Mouse (Mus musculus): ENCODE results near the gene Rrp15.

The Rrp15 gene

DNA sequence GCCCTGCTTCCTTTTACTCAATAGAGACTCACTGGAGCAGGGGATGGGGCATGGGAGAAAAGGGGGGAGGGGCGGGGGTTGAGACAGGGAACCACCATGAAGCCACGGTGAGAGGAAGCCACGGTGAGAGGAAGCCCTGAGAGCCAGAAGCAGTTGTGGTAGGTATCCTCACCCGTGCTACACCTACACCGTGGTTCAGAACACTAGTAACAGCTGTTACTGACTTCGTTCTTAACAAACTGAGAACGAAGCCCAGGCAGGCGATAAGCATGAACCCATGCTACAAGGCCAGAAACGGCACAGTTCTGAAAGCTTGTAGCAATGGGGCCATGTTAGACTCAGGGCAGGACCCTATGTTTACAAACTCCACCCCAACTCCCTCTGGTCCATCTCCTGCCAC, 52.9 kb downstream of the Rrp15 start:
- Histone ChIP-seq H3K27me3 (ENCODE audit: insufficient read depth, low read length) (no peaks in the 10 kb centered on the region), H3K36me3 (ENCODE audit: insufficient read depth, low read length) (no peaks in the 10 kb centered on the region), H3K9me3 (ENCODE audit: low read length) (no peaks in the 10 kb centered on the region; the same call in 1 of the 2 replicates), H3K4me1 (replicated peaks; ENCODE audit: low read depth, low read length) (no peaks in the 10 kb centered on the region), H3K4me3 (replicated peaks; ENCODE audit: low read length) (no peak overlapping the region)
- no peak for TF ChIP-seq POU5F1 (IDR thresholded peaks at IDR 0.05; ENCODE audit: borderline replicate concordance, low read length)
- no peak for TF ChIP-seq CTCF (conservative IDR thresholded peaks at IDR 0.05; ENCODE audit: low read length)

DNA sequence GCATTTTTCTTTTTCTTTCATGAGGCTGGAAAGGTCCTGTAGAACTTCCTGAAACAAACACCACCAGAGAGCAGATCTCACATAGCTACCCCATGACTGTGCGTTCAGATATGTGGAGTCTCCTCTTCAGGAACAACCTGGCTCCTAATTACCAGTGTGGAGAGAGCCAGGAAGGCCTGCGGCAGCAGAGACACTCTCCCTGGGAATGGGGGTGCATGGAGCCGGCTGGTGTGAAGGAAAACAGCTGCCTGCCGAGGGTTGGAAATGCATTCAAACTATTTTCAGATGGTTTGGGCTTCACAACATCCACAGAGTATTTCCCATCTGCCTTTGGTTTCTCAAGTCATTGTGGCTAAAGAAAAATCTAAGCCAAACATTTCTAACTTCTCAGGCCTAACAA, 53.8 kb downstream of the Rrp15 start:
- H3K27me3 ChIP-seq (ENCODE audit: insufficient read depth, low read length) = no peaks in the 10 kb centered on the region
- no peak overlapping the region for H3K4me3 ChIP-seq (replicated peaks; ENCODE audit: low read length)
- no peaks in the 10 kb centered on the region for H3K4me1 ChIP-seq (replicated peaks; ENCODE audit: low read depth, low read length)
- TF ChIP-seq NANOG (IDR thresholded peaks at IDR 0.05; ENCODE audit: borderline replicate concordance, low read length) = no peak
- TF ChIP-seq POU5F1 (IDR thresholded peaks at IDR 0.05; ENCODE audit: borderline replicate concordance, low read length) = no peak
- TF ChIP-seq CTCF (conservative IDR thresholded peaks at IDR 0.05; ENCODE audit: low read length) = no peak
- H3K9me3 ChIP-seq (ENCODE audit: low read length) = no peaks in the 10 kb centered on the region; the same call in 1 of the 2 replicates
- H3K36me3 ChIP-seq (ENCODE audit: insufficient read depth, low read length) = no peaks in the 10 kb centered on the region

DNA sequence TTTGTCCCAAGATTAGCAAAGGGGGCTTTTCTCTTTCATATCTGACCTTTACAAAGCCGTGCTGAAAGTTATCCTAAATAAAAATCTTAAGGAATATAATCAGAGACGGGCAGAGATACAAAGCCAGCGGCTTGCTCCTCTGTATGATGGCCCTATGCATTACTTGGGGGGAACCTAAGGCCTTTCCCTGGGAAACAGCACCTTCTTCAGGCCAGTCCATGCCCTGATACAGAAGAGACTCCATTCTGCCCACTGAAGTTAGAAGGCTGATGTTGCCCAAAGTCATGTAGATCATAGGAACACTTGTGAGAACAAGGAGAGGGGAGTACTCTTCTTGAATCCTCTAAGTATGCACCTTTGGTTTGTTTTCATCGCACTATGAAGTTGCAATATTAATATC, 56.8 kb downstream of the Rrp15 start:
- no peak for TF ChIP-seq NANOG (IDR thresholded peaks at IDR 0.05; ENCODE audit: borderline replicate concordance, low read length)
- no peak for TF ChIP-seq POU5F1 (IDR thresholded peaks at IDR 0.05; ENCODE audit: borderline replicate concordance, low read length)
- no peak; the same call in 1 of the 2 replicates for TF ChIP-seq CTCF (conservative IDR thresholded peaks at IDR 0.05; ENCODE audit: low read length)

DNA sequence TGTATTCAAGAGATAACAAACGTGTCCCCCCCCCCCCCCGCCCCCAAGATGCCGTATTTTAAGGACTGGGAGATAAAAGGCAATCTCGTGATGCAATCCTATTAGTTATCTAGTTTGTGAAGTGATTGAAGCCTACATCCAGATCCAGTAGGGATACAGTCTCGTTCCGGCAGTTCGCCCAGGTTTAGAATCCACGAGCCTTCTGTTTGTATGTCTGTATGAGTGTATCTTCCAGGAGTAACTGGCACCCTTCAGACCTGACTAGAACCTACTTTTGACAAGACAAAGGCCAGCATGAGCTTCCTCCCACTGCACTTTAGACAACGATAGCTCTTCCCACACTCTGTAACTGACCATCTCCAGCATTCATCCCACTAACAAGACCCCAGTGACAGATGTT, 57.5 kb downstream of the Rrp15 start:
- no peaks in the 10 kb centered on the region for H3K9me3 ChIP-seq (ENCODE audit: low read length)
- no peaks in the 10 kb centered on the region for H3K4me1 ChIP-seq (replicated peaks; ENCODE audit: low read depth, low read length)
- H3K27me3 ChIP-seq (ENCODE audit: insufficient read depth, low read length) = no peaks in the 10 kb centered on the region
- no peaks in the 10 kb centered on the region for H3K36me3 ChIP-seq (ENCODE audit: insufficient read depth, low read length)
- H3K4me3 ChIP-seq (replicated peaks; ENCODE audit: low read length) = no peak overlapping the region
- TF ChIP-seq CTCF (conservative IDR thresholded peaks at IDR 0.05; ENCODE audit: low read length) = no peak
- TF ChIP-seq NANOG (IDR thresholded peaks at IDR 0.05; ENCODE audit: borderline replicate concordance, low read length) = no peak
- TF ChIP-seq POU5F1 (IDR thresholded peaks at IDR 0.05; ENCODE audit: borderline replicate concordance, low read length) = no peak

More for the DNA sequence above, 56.8 kb downstream of the Rrp15 start:
- H3K4me3 ChIP-seq (replicated peaks; ENCODE audit: low read length) = no peak overlapping the region
- no peaks in the 10 kb centered on the region for H3K9me3 ChIP-seq (ENCODE audit: low read length)
- H3K4me1 ChIP-seq (replicated peaks; ENCODE audit: low read depth, low read length) = no peaks in the 10 kb centered on the region
- no peaks in the 10 kb centered on the region for H3K36me3 ChIP-seq (ENCODE audit: insufficient read depth, low read length)
- H3K27me3 ChIP-seq (ENCODE audit: insufficient read depth, low read length) = no peaks in the 10 kb centered on the region

DNA sequence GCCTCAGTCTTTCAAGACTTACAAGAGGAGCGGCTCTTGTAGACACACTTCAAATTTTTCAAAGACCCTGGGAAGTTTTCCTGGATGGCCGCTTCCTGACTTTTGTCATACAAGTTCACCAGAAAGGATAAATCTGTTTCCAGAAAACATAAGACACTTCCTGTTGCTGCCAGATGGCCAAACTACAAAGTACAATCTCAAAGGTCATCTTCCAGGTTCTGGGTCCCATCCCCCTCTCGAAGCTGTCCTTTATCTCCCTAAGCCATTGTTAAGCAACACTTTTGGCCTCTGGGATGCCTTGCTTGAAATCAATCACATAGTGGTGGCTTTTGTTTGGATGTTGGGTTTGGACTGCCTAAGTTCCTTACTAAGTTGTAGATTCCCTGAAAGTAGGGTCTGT, 65.1 kb downstream of the Rrp15 start:
- Histone ChIP-seq H3K9me3 (ENCODE audit: low read length) (no peaks in the 10 kb centered on the region), H3K27me3 (ENCODE audit: insufficient read depth, low read length) (no peaks in the 10 kb centered on the region), H3K4me3 (replicated peaks; ENCODE audit: low read length) (no peak overlapping the region), H3K36me3 (ENCODE audit: insufficient read depth, low read length) (no peaks in the 10 kb centered on the region), H3K4me1 (replicated peaks; ENCODE audit: low read depth, low read length) (0 out of 2 replicates have a peak, but pooled peaks cover 2% of the 10 kb centered on the region)
- no peak for TF ChIP-seq NANOG (IDR thresholded peaks at IDR 0.05; ENCODE audit: borderline replicate concordance, low read length)
- no peak for TF ChIP-seq CTCF (conservative IDR thresholded peaks at IDR 0.05; ENCODE audit: low read length)

DNA sequence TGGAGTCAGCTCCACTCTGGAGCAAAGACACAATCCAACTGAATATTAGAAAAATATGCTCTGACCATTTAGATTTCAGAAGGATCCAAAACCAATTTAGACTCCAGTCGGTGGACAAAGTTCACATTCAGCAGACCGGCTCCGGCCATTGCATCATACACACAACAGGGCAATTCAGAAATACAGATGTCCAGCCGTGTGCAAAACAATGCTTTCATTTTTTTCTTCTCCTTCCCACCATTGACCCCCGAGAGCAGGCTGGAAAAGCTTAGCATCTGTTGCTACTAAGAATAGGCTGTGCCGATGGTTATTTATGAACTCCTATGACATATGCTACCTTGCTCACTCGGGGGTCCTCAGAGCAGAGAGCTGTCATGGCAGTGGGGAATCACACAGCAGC, 66.6 kb downstream of the Rrp15 start:
- H3K4me3 ChIP-seq (replicated peaks; ENCODE audit: low read length) = no peak overlapping the region
- H3K27me3 ChIP-seq (ENCODE audit: insufficient read depth, low read length) = no peaks in the 10 kb centered on the region
- no peaks in the 10 kb centered on the region for H3K9me3 ChIP-seq (ENCODE audit: low read length)
- TF ChIP-seq POU5F1 (IDR thresholded peaks at IDR 0.05; ENCODE audit: borderline replicate concordance, low read length) = no peak
- no peak for TF ChIP-seq CTCF (conservative IDR thresholded peaks at IDR 0.05; ENCODE audit: low read length)
- TF ChIP-seq NANOG (IDR thresholded peaks at IDR 0.05; ENCODE audit: borderline replicate concordance, low read length) = no peak
- H3K36me3 ChIP-seq (ENCODE audit: insufficient read depth, low read length) = no peaks in the 10 kb centered on the region
- H3K4me1 ChIP-seq (replicated peaks; ENCODE audit: low read depth, low read length) = 0 out of 2 replicates have a peak, but pooled peaks cover 2% of the 10 kb centered on the region

DNA sequence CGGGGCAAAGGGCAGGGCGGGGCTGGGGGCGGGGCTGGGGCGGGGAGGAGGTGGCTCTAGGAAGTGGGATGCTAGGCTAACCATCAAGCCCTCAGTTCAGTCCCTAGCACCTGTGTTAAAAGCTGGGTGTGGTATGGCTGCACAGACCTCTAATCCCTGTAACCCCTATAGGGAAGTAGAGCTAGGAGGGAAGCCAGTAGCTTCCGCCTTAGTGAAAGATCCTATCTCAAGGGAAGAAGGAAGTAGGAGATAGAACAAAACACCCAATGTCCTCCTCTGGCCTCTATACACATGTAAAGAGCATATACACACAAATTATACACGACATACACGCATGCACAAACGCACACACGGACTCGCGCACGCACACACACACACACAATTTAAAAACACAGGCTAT, 71.5 kb downstream of the Rrp15 start:
- no peaks in the 10 kb centered on the region for H3K36me3 ChIP-seq (ENCODE audit: insufficient read depth, low read length)
- no peaks in the 10 kb centered on the region for H3K9me3 ChIP-seq (ENCODE audit: low read length)
- TF ChIP-seq POU5F1 (IDR thresholded peaks at IDR 0.05; ENCODE audit: borderline replicate concordance, low read length) (no peak), CTCF (conservative IDR thresholded peaks at IDR 0.05; ENCODE audit: low read length) (no peak), NANOG (IDR thresholded peaks at IDR 0.05; ENCODE audit: borderline replicate concordance, low read length) (no peak)
- H3K27me3 ChIP-seq (ENCODE audit: insufficient read depth, low read length) = peaks cover 5% of the 10 kb centered on the region; the same call in 1 of the 2 replicates
- no peak overlapping the region for H3K4me3 ChIP-seq (replicated peaks; ENCODE audit: low read length)
- H3K4me1 ChIP-seq (replicated peaks; ENCODE audit: low read depth, low read length) = peaks cover 5% of the 10 kb centered on the region; the same call in 1 of the 2 replicates

DNA sequence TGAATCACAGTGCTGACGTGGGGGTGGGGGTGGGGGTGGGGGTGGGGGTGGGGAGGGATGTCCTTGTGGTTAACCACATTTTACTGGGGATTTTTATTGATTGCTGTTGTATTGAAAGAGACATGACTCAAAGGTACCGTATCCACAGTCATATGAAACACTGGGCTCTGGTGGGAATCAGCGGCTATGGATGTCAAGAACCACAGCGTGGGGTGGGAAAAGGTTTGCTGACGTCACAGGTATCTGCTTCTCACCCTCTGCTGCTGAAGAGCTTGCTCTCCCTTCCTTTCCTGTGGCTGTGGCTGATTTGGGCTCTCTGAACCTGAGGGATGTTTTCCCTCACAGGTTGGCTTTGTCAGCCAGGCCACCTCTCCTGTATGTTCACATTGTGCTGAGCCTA, 73.0 kb downstream of the Rrp15 start:
- H3K36me3 ChIP-seq (ENCODE audit: insufficient read depth, low read length) = no peaks in the 10 kb centered on the region
- no peaks in the 10 kb centered on the region for H3K9me3 ChIP-seq (ENCODE audit: low read length)
- H3K4me1 ChIP-seq (replicated peaks; ENCODE audit: low read depth, low read length) = peaks cover 5% of the 10 kb centered on the region; the same call in 1 of the 2 replicates
- H3K27me3 ChIP-seq (ENCODE audit: insufficient read depth, low read length) = peaks cover 5% of the 10 kb centered on the region; the same call in 1 of the 2 replicates
- TF ChIP-seq POU5F1 (IDR thresholded peaks at IDR 0.05; ENCODE audit: borderline replicate concordance, low read length) = no peak
- TF ChIP-seq CTCF (conservative IDR thresholded peaks at IDR 0.05; ENCODE audit: low read length) = no peak
- no peak for TF ChIP-seq NANOG (IDR thresholded peaks at IDR 0.05; ENCODE audit: borderline replicate concordance, low read length)
- no peak overlapping the region for H3K4me3 ChIP-seq (replicated peaks; ENCODE audit: low read length)

DNA sequence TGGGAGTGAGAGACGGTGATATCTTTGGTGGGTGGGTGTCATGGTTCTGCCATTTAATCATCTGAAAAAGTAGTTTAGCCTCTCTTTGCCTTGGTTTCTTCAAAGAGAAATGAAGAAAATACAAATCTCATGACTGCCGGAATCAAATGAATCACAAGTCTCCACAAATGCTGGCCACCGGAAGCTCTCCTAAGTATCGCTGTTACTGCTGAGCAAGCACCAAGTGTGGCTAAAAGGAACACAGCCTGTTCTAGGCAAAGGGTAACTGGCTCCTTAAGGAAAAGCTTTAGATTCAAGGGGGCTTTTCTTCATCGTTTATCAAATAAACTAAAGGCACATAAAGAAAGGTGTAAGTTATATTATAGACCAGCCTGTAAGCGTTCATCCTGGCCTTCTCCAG, 73.9 kb downstream of the Rrp15 start:
- no peak overlapping the region for H3K4me3 ChIP-seq (replicated peaks; ENCODE audit: low read length)
- no peak for TF ChIP-seq POU5F1 (IDR thresholded peaks at IDR 0.05; ENCODE audit: borderline replicate concordance, low read length)
- TF ChIP-seq CTCF (conservative IDR thresholded peaks at IDR 0.05; ENCODE audit: low read length) = no peak
- no peak for TF ChIP-seq NANOG (IDR thresholded peaks at IDR 0.05; ENCODE audit: borderline replicate concordance, low read length)
- no peaks in the 10 kb centered on the region for H3K36me3 ChIP-seq (ENCODE audit: insufficient read depth, low read length)
- H3K9me3 ChIP-seq (ENCODE audit: low read length) = no peaks in the 10 kb centered on the region
- H3K27me3 ChIP-seq (ENCODE audit: insufficient read depth, low read length) = peaks cover 5% of the 10 kb centered on the region; the same call in 1 of the 2 replicates
- H3K4me1 ChIP-seq (replicated peaks; ENCODE audit: low read depth, low read length) = peaks cover 5% of the 10 kb centered on the region; the same call in 1 of the 2 replicates
